Mouse (Mus musculus) heart, postnatal 36 days (tissue): ENCODE data around the gene Gpr4. TPM values are rescaled to one million over a fixed set of nuclear protein-coding genes. Genes with fewer than 3 reads are reported as not detected.

Experiments
- DNase-seq, 2 experiments: peaks; one replicate each; pipeline ENCODE4 v3.0.0; 2021 to 2022
- intact Hi-C: fragments of 180-260 bp; cut with DNase I; formaldehyde crosslinking; loops from one replicate; pipeline ENCODE4 v1.15.1; 2025
- total RNA-seq, 2 experiments: library from RNA; stranded (reverse); gene quantifications; 2 replicates each; pipeline ENCODE4 v1.2.3; 2021

The Gpr4 gene
- total RNA-seq, 2 experiments from 2014 or later: 7.9 to 10.6 TPM

DNA sequence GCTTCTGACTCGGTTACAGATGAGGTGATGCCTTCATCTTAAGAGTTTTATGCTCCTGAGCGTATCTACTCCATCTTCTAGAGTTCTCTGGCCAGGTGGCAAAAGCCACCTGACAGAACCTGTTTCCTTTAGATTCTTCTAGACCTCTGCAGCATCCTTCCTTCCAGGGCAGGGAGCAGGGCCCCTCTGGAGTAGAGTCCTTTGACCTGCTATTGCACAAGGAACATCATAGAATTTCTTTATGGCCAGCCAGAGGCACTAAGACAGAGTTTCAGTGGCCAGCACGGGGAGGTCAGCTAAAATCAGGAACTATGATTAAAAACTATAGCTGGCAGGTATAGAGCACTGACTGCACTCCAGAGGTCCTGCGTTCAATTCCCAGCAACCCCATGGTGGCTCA is 39.7 kb downstream of the Gpr4 start:
- no peak for DNase-seq
- intact Hi-C loops: no loop called here

DNA sequence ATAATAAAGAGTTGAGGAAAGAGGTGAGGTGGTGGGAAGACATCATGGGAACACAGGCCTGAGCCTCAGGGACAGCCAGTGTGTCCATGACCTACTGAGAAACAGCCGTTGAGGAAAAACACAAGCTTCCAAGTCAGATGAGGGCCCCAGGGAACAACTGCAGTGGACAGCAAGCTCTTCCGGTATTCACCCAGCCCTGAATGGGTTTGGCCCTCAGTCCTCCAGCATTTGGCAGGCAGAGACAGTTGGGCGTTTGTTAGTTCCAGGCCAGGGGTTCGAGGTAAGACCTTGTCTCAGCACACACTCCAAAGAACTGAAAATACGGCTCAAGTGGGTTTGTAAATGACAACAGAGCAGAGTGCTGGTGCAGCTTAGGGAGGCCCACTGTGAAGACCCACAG is 41.1 kb downstream of the Gpr4 start:
- no peak for DNase-seq
- intact Hi-C loops: no loop called here

DNA sequence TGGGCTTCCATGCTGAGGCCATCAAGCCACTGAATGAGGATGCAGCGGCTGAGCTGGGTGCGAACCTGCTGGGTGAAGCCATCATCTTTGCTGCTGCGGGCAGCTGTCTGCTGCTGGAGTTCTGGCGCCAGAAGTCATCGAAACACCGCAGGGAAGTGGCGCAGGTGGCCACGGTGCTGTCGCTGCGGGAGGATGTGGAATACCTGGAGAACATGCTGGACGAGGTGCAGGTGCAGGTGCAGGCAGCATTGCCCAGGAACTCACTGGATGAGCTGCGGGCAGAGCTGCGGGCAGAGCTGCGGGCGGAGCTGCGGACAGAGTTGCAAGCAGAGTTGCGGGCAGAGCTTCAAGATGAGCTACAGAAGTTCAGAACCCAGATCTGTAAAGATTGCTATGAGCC is 43.1 kb downstream of the Gpr4 start:
- no peak for DNase-seq
- intact Hi-C loops: no loop called here

DNA sequence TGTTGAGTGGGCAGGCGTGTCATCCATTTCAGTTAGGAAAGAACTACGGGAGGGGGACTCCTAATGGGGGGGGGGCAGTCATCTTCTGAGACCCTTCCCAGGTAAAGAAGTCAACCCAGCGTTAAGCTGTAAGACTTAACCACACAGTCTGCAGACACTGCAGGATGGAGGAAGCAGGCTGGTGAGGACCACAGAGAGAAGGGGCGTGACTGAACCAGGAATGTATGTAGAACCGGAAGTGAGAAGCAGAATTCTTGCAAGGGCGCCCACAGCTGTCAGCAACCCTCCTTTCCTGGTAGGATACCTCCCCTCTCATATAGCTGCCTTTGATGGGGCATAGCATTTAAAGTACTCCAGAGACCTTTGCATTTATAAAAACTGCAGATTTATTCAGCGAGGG is 44.2 kb downstream of the Gpr4 start:
- DNase-seq: no peak
- intact Hi-C loops: loop anchor here (2.0 kb wide), 1 partner anchor 16 kb away; no protein-coding TSS in a partner anchor

DNA sequence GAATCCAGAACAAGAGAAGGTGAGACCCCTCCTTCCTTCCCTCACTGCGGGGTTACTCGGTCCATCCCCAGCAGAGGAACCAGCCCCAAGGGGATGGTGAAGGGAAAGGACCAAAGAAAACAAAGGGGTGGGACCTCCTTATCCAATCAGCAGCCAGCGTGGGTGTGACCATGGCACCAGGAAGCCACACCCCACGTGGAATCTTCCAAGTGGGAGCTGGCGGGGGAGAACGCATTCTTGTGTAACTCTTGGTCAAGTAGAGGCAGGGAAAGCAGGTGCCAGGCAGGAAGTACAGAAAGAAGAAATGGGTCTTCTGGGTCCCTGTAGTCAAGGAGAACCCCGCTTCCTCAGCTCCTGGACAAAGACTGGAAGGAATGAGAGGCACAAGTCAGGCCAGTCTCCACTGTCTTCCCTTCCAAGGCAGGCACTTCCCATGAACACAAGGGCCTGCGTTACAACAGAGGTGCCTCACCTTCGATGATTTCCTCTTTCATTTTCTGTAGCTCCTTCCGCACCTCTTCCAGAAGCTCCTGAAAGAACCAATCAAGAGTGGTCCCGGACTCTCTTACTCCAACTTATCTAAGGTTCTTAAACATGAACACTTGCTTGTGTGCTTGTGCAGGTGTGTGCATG is 45.2 kb downstream of the Gpr4 start:
- DNase-seq: peak; percentile 63 to 66
- intact Hi-C loops: loop anchor here (2.0 kb wide), 1 partner anchor 17 kb away; no protein-coding TSS in a partner anchor

DNA sequence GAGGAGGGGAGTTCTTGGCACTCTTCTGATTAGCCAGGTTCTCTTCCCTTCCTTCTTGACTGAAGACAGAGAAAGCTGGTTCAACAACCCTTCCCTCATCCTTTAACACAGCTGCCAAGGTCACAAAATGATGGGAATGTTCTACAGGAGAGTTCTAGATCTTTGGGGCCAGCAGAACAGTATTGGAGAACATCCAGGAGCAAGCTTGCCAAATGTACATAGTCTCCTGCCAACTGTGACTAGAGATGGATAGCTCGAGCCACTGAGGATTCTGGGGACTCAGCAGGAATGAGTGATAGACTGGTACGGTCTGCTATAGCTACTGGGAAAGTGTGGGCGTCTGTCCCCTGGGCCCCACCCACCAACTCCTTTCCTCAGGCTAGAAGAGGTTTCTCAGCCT is 46.0 kb downstream of the Gpr4 start:
- DNase-seq: no peak
- intact Hi-C loops: no loop called here

DNA sequence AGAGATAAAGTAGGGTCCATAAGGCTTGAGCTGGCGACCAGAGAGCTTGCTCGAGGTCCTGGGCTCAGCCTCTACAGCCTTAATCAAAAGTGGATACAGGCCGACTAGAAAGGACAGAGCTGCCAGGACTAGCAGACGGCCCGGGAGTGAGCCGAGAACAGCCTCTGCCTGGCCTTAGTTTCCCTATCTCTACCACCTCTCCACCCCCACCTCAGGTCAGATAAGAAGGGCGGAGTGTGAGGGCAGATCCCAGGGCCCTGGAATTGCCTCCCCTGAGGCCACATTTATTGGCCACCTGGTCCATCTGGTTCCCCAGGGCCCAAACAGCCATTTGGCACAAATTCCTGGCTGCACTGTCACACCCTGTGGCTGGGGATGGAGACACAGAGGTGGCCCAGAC is 52.8 kb downstream of the Gpr4 start:
- no peak for DNase-seq
- intact Hi-C loops: no loop called here

DNA sequence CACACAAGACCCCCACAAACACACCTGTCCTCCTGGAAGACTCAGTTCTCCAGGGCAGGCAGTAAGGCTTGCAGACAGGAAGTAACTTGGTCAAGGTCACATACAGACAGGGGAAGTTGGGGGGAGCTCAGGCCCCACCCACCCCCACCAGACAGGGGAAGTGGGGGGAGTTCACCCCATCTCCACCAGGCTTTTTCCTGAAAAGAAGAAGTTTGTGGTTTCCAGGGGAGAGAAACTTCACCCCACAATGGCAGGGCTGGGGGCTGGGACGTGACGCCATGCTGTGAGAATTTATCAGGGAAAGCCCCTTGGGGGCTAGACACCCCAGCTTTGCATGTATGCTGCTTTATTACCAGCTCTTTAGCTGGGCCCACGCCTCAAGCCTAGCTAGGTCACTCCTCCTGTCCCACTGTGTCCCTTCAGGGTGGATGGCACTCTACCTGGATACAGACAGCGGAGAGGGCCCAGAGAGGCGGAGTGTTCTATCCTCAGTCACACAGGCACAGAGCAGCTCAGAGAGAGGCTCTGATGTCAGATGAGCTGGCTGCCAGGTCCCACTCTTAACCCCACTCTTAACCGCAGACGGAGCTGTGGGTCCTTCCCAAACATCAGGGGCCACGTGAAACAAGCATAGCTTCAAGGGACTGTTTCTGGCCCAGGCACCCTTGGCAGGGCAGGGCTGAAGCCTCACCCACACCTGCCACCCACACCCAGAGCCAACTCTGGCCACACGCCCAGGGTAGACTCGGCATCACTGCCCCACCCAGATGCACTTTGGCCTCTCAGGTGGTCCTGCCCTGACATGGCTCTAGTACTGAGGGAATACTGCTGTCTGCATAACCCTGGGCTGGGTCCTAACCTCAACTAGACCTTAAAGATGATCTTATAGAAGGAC is 53.8 kb downstream of the Gpr4 start:
- intact Hi-C loops: no loop called here
- no peak for DNase-seq

DNA sequence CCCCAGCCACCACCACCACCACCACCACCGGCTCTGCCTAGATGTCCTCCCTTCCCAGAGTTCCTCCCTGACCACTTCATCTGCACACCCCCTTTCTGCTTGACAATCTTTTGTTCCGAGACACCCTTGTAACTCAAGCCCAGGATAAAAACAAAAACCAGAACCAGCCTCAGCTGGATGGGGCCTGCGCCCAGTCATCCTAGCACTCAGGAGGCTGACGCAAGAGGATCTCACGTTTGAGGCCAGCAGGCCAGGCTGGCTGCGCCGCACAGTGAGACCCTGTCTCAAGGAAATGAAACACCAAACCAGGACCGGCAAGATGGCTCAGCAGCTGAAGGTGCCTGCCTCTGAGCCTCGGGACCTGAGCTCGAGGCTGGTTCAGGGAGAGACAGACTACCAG is 54.7 kb downstream of the Gpr4 start:
- DNase-seq: no peak
- intact Hi-C loops: no loop called here

DNA sequence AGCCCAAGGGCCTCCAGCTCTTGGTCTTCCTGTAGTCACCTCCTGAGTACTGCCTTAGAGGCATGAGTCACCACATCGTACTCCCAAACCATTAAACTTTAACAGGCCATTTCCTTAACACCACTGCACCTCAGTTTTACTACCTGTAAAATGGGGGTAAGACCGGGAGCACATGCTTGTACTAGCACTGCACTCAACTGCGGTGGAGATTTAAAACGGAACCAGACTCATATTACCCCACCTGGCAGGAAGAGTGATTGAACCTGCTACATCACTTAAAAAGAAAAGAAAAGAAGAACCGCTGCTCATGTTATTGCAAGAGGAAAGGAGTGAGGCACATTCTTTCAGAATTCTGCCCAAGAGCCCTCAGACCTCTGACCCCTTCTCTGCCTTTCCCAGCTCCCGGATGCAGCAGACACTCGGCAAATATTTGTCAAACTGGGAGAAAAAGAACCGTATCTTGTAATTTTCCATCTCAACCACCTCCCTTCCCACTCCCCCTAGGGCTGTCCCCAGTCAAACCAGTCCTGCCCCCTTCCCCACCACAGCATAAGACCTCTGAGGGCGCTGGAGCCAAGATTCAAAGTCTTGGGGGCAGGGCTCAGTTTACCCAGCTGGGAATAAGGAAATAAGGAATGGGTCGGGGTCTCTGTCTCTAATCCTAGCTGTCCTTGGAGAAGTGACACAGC is 56.8 kb downstream of the Gpr4 start:
- no peak for DNase-seq

DNA sequence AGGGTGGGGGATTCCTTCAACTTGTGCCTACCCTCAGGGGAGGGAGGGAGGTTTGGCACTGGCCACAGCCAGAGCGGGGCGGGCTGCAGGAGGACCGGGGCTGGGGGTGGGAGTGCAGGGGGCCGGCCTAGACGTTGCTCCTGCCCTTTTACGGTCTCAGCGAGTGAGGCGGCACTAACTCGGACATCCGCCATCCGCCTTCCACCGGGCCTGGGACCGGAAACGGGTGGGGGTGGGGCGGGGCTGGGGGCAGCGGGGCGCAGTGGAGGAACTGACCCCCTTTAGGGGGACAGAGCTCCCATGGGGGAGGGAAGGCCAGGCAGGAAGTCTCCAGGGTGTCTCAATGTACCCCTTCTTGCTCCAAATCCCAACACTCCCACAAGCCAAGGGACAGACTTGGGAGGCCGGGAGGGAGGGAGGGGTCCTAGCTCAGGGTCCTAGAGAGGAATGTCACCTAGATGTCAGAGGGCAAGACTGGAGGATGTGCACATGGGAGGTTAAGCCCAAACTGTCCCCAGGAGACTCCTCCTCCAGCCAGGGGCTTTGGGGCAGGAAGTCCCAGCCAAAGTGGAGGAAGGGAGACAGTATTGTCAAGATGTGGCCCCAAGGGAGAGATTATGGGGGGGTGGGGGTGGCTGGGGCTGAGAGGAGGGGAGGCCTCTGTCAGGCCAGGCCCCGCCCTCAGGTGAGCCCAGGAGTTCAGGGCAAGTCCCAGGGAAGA is 57.5 kb downstream of the Gpr4 start:
- peak; percentile 63 to 64 for DNase-seq
- intact Hi-C loops: no loop called here

More for the DNA sequence above, 56.8 kb downstream of the Gpr4 start:
- intact Hi-C loops: no loop called here

DNA sequence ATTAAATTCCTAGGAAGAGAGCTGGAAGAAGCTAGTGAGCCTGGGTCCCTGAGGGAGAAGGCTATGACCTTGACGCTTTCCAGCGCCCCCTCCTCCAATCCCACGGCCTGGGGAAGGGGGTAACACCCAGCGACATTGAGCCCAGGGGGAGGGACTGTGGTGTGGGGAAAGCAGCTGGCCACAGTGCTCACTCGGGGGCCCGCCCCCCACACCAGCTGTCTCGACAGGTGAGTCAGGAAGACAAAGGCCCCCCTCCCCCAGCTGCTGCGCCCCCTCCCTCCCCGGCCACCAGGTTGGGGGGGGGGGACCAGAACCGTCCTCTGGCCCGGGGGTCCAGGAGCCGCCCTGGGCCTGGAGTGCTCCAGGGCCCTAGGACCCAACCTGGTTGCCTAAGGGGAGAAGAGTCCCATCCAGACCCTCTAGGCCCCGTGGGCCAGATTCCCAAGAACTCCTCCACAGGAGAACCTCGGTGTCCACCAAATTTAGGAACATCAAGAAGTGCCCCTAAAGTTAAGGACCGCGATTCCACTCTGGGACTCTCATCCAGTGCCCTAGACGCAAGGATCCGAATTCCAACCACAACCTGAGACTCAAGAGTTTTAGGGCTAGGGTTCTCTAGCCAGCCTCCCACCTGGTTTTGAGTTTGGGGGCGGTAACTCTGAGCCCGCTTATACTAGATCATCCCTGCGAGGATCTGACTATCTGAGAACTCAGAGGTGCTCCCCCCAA is 58.3 kb downstream of the Gpr4 start:
- intact Hi-C loops: no loop called here
- no peak for DNase-seq

DNA sequence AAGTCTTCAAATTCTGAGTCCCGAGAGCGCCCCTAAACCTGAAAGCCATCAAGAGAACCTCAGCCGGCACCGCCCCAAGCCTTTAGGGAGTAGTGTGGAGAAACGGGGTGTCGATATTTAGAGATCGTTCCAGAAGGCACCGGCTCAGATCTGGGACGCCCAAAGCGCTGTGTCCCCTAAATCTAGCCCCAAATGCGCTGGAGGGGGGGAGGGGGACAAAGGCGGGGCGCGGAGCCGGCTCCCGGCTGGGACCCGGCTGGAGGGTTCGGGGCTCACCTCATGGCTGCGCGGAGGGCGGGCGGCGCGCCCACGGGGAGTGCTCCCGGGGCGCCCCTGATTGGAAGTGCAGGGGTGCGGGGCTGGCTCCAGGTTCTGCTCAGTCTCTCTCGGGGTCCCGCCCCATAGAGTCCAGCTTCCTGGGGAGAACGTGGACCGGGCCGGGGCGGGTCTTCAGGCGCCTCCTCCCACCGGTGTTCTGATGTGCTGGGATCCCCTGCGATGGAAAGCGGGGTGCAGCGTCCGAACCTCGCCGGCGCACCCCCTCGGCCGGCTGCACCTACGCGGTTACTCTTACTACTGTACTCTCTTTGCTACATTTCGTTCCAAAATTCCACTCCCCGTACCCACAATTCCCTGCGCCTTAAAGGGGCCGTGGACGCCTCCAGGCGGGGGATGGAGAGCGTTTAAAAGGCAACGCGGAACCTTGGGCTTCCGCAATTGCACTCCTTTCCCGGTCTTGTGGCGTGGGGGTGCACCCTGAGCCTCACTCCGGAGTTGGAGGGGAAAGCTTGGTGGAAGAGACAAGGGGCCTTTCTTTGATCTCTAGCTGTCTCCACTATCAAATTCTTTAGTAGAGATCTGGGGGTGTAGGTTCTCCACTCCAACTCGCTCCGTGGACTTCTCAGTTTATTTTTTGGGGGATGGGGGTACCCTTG is 59.2 kb downstream of the Gpr4 start, which contains the start of gene Vasp:
Gene Vasp (minus strand): TSS at position 580 of the 935 bp plus-strand sequence.
- intact Hi-C loops: no loop called here
- DNase-seq: peak; percentile 89 to 90

DNA sequence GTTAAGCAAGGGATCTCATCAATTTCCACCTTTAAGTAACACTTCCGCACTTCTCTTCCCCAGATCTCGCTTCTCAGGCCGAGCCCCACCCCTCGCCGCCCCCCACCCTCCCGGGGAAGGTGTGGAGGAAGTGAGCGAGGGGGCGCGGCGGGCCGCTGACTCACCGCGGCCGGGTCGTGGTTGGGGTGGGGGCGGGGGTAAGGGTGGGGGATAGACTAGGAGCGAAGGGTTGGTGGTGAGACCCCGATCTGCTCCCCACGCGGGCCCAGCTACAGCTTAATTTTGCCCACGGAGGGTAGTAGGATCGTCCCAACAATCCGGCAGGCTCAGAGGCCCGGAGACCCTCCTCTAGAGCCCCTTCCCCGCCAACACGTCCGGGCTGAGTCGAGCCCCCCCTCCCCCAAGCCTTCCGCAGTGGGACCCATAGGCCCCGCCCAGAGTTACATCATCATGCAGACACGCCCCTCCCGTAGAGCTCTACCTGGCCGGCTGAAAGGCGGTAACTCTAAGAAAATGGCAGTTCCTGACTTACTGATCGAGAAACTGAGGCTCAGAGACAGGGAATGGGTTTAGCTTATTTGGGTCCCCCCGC is 59.9 kb downstream of the Gpr4 start:
- DNase-seq: peak; percentile 70 to 73
- intact Hi-C loops: no loop called here
